Mouse (Mus musculus): ENCODE data around the gene Rhoq.

The Rhoq gene

GRCm38 (mm10) chr17:86964041-86964440, 1.2 kb downstream of the Rhoq start:
- DNase-seq = no peak

- DNase-seq = peak; percentile 38
These were observed 1.6 kb downstream of the Rhoq start for GRCm38 (mm10) chr17:86964502-86964901.

- DNase-seq = no peak
These were observed 2.2 kb downstream of the Rhoq start for GRCm38 (mm10) chr17:86965121-86965520.

- no peak for DNase-seq
These were observed 3.2 kb downstream of the Rhoq start for GRCm38 (mm10) chr17:86966040-86966439.

- DNase-seq = no peak
These were observed 4.2 kb downstream of the Rhoq start for GRCm38 (mm10) chr17:86967048-86967447.

GRCm38 (mm10) chr17:86967536-86968525, 4.9 kb downstream of the Rhoq start:
- peak; percentile 33 for DNase-seq

- DNase-seq = no peak
These were observed 5.7 kb downstream of the Rhoq start for GRCm38 (mm10) chr17:86968581-86968980.

GRCm38 (mm10) chr17:86969582-86969981, 6.7 kb downstream of the Rhoq start:
- DNase-seq = no peak

GRCm38 (mm10) chr17:86970026-86970750, 7.3 kb downstream of the Rhoq start:
- no peak for DNase-seq

- DNase-seq = no peak
These were observed 8.2 kb downstream of the Rhoq start for GRCm38 (mm10) chr17:86971036-86971435.

- no peak for DNase-seq
These were observed 9.0 kb downstream of the Rhoq start for GRCm38 (mm10) chr17:86971860-86972259.

- DNase-seq = no peak
These were observed 10.2 kb downstream of the Rhoq start for GRCm38 (mm10) chr17:86973097-86973496.

- DNase-seq = no peak
These were observed 13.5 kb downstream of the Rhoq start for GRCm38 (mm10) chr17:86976387-86976786.

- DNase-seq = no peak
These were observed 15.6 kb downstream of the Rhoq start for GRCm38 (mm10) chr17:86978496-86978895.

- DNase-seq = no peak
These were observed 18.3 kb downstream of the Rhoq start for GRCm38 (mm10) chr17:86981205-86981604.

GRCm38 (mm10) chr17:86981701-86982100, 18.8 kb downstream of the Rhoq start:
- DNase-seq = no peak

- no peak for DNase-seq
These were observed 19.6 kb downstream of the Rhoq start for GRCm38 (mm10) chr17:86982497-86982896.

GRCm38 (mm10) chr17:86986449-86987138, 23.7 kb downstream of the Rhoq start:
- DNase-seq = no peak

- no peak for DNase-seq
These were observed 25.3 kb downstream of the Rhoq start for GRCm38 (mm10) chr17:86988161-86988560.

- DNase-seq = no peak
These were observed 25.8 kb downstream of the Rhoq start for GRCm38 (mm10) chr17:86988601-86989184.

GRCm38 (mm10) chr17:86991306-86991705, 28.4 kb downstream of the Rhoq start:
- no peak for DNase-seq

GRCm38 (mm10) chr17:86997323-86997722, 34.4 kb downstream of the Rhoq start:
- no peak for DNase-seq

- DNase-seq = no peak
These were observed 46.1 kb downstream of the Rhoq start for GRCm38 (mm10) chr17:87008950-87009349.
